Mouse (Mus musculus): ENCODE data around the gene H2-M10.4.
"Not testable (repeated sequence)": the region's sequence is repeated elsewhere in the genome, so short reads cannot be mapped to it uniquely, and the experiment has no call there.

H2-M10.4 gene

DNA sequence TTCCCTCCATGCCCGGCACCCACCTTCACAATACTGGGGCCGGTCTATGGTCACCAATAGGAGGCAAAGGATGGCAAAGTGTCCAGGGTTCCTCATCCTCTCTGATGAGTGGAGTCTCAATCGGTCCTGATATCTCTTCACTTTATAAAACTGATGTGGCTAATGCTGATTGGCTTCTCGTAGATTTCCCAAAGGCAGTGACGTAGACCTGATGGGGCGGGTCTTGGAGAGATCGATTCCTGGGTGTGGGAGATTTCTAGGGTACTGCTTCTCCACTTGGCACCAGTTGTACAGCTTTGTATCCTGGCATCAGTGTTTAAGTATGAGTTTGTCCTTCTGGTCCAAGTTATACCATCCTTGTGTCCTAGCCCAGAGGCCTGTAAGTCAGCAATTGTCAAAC, at the start of gene H2-M10.4:
Gene H2-M10.4, minus strand, starts transcription at position 101 of the 400 bp plus-strand sequence.
- DNase-seq (ENCODE audit: low spot score): no peak

DNA sequence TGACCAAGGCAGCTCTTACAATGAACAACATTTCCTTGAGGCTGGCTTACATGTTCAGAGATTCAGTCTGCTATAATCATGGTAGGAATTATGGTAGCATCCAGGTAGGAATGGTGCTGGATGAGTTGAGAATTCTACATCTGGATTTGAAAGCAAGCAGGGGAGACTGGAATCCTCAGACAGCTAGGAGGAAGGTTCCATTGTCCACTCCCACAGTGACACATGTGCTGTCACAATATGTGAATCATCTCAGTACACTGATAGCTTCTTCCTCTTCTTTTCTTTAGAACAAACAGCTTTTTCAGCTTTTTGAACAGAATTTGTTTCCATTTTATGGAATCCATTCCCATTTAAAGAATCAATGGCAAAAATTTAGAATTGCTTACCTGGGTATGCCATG, 41.8 kb upstream of the H2-M10.4 start:
- no peak for DNase-seq (ENCODE audit: low spot score)

DNA sequence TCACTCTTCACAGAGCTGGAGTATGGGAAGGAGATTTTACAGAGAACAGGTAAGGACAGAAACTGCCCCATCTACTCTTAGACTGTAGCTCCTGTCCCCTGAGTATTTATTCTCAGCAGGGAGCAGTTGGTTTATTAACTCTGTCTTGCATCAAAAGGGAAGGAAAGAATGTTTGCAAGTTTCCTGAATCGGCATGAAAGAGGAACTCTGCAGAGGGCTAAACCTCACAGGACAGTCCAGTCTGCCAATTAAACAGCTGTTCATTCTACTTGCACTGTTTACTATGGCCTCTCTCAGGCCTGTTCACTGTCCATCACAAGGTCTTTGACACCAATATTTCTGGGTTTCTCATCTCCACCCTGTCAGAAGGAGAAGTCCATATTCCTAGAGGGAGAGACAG, 38.3 kb upstream of the H2-M10.4 start:
- no peak for DNase-seq (ENCODE audit: low spot score)

DNA sequence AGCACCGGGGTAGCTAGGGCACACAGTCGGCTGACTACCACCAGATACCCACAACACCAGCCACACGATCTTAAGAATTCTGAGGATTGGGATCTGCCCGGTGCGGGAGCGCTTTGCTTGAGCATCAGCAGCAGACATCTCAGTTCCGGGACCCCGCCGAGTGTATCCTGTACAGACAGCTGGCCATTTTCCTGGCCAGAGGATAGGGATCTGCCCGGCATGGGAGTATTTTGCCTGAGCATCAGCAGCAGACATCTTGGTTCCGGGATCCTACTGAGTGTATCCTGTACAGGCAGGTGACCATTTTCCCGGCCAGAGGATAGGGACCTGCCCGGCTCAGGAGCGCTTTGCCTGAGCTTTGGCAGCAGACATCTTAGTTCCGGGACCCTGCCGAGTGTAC, 26.0 kb upstream of the H2-M10.4 start:
- not testable (repeated sequence) for DNase-seq (ENCODE audit: low spot score)

DNA sequence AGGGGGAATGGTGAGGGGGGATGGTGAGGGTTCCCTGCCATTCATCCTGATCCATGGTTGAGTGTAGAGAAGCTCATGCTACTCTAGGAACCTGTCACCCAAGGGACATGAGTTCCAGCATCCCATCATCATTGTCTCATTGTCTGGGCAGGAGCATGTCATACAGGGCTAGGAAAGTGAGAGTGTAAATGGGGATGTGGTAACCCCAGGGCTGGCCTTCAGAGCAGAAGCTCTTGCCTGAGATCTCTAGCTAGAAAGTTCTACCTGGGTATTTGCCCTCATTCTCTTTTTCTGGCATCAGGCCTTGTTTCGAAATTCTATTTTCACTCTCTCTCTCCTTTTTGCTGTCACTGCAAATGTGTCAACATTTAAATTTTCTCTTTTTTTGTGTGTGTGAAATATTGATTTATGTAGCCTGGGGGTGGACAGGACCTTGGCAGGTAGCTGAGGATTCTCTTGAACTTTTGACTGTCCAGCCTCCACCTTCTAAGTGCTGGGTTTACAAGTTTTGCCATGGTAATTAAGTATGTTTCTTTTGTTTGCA, 24.6 kb upstream of the H2-M10.4 start:
- no peak for DNase-seq (ENCODE audit: low spot score)

DNA sequence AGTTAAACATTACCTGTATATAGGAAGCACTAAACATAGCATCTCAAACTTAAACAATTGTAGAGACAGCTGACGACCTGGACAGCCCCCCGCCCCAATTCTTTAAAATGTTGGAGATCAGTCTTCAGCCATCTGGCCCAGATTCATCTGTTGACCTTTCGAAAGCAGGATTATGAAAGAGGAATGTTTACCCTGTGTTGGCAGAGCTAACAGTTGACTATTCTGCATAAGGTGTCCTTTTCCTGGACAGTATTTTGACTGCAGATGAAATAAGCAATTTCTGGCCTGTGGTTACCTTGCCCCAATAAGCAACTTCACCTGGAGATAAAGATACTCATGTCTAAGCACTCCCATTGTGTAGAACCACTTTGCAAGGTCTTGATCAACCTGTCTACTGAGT, 21.7 kb upstream of the H2-M10.4 start:
- no peak for DNase-seq (ENCODE audit: low spot score)

DNA sequence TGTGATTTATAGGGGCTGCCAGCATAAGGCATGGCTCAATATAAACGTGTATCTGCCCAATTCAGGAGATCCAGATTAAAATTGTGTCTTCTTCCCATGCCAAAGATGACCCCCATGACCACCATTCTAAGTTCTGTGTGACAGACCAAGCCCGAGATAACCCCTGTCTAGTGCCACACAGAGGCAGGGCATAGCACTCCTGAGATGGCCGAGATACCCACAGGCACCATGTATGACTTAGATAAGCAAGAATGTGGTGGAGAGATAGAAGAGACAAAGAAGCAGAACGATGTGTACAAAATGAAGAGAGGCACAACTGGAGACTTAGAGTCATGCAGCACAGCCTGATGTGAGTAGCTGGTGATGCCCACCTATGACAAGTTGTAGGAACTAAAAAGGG, 5.9 kb downstream of the H2-M10.4 start:
- no peak for DNase-seq (ENCODE audit: low spot score)

DNA sequence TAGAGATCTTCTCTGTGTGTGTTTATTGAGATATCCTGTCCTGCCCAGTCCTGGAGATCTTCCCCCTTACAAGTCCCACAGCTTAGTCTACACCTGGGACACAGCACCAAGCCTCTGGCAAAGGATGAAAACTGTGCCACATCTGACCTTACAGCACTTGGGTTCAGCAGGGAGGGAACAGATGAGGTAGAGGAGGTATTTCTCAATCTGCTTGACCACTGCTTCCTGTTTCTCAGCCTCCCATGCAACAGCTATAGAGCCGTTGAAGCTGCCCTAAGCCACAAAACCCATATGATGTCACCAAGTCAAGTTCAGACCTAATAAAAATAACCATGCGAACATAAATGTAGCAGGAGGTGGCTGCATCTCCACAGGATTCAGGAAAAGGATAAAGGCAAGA, 30.7 kb downstream of the H2-M10.4 start:
- no peak for DNase-seq (ENCODE audit: low spot score)

DNA sequence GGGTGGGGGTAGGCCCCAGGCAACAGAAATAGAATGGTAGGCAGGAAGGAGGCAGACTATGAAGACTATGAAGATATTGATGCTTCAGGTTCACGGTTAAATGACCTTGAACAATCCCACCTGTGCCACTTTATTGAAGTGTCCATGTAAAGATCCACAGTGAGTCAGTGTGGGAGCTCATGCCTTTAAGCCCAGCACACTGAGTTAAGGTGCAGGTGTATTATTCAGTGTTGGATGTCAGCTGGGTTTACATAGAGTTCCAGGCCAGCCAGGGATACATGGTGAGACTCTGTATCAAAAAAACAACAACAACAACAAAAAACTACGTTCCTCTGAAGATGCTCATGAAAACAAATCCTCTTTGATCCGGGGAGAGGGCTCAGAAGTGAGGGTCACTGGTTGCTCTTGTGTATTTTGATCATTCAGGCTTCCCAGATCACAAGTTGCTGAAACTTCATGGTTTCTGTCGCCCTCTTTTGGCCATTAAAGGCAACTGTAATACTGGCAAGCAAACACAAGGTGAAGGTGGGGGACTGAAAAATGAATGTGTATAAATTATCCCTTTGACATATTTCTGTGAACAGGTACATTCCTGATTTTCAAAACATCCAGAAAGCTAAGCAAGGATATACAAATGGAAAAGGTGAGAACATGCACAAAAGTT, 43.9 kb downstream of the H2-M10.4 start:
- DNase-seq (ENCODE audit: low spot score): no peak

DNA sequence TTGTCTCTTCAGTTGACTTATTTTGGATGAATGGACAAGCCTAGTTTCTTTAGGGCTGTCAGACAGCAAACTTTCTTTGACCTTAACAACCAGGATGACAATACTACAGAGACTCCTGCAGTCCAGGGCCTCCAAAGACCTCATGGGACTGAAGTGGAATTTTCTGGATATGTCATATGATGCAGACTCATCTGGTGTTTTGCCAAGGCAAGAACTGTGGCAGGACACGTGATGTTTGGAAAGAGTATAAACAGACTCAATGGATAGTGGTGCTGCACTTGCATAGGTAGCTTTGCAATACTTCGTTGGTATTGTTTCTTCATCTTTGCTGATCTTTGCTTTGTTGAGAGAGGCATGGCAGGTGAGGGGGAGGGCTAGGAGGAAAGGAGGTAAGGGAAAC, 44.7 kb downstream of the H2-M10.4 start:
- DNase-seq (ENCODE audit: low spot score): no peak

DNA sequence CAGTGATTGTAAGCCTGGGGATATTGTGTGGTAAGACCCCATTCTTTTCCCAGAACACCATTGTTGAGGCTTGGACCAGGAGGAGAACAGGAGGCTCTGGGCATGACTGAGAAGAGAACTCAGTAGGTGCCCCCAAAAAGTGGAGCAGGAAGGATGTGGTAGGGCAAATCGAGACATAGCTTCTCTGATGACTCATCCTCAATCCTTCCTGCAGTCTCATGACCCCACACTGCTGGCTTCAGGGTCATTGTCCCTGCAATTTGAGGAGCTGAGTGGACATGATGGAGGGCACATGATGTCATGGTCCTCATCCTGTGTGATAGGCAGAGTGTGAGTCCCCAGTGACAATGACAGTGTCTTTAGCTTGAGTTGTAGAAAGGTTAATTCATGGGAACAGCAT, 46.7 kb downstream of the H2-M10.4 start:
- DNase-seq (ENCODE audit: low spot score): no peak

DNA sequence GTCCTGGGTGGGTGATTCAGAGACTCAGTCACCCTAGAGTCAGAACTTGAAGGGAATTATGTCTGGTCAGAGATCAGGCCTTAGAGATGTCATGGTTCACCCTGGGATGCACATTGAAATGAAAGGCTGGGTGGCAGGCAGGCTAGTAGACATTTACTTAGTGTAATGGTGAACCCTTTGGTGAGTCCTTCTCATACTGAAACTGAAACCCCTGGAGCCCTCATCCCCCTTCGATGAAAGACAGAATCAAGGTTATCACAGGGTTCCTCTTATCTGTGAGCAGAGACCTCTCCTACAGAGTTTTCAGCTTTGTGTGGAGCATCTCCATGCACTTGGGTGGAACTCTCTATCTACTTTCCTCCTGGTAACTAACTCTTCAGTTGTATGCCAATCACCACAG, 47.8 kb downstream of the H2-M10.4 start:
- no peak for DNase-seq (ENCODE audit: low spot score)
